Mouse (Mus musculus) spleen, embryonic (tissue): Measurements from ENCODE around the gene Snx3.

Experiments used
- CTCF ChIA-PET: fragments of 350-600 bp; sonication (Branson Sonifier 250); formaldehyde crosslinking; loops from one replicate; lab custom pipeline; 2022; lab: Charles Lee

Gene Snx3

GRCm38 (mm10) chr10:42501775-42502348, at the start of gene Snx3:
Snx3 (plus strand) TSS chr10:42502030.
- CTCF ChIA-PET = interaction anchor here (0.5 kb wide), 1 partner anchor 945 kb away, joined by 3 read pairs; no protein-coding TSS in a partner anchor

- CTCF ChIA-PET = interaction anchor here (0.5 kb wide), 1 partner anchor 124 kb away, joined by 7 read pairs; no protein-coding TSS in a partner anchor
Observed at GRCm38 (mm10) chr10:42454266-42454665, 47.6 kb upstream of the Snx3 start.

GRCm38 (mm10) chr10:42454690-42455089, 47.1 kb upstream of the Snx3 start:
- CTCF ChIA-PET = no interaction called here

- CTCF ChIA-PET = no interaction called here
Observed at GRCm38 (mm10) chr10:42455981-42456380, 45.8 kb upstream of the Snx3 start.

GRCm38 (mm10) chr10:42457557-42458191, 44.2 kb upstream of the Snx3 start:
- CTCF ChIA-PET = no interaction called here

- CTCF ChIA-PET = no interaction called here
Observed at GRCm38 (mm10) chr10:42464224-42464623, 37.6 kb upstream of the Snx3 start.

GRCm38 (mm10) chr10:42464805-42465204, 37.0 kb upstream of the Snx3 start:
- CTCF ChIA-PET = no interaction called here

- CTCF ChIA-PET = interaction anchor here (0.6 to 0.7 kb wide), 2 partner anchors 399 to 1523 kb away, joined by 3 read pairs; no protein-coding TSS in a partner anchor
Observed at GRCm38 (mm10) chr10:42474946-42475514, 26.8 kb upstream of the Snx3 start.

GRCm38 (mm10) chr10:42476774-42477475, 24.9 kb upstream of the Snx3 start:
- CTCF ChIA-PET = interaction anchor here (0.7 to 0.9 kb wide), 2 partner anchors 30 to 46 kb away, joined by 6 read pairs; no protein-coding TSS in a partner anchor

- CTCF ChIA-PET = interaction anchor here (0.6 to 0.9 kb wide), 2 partner anchors 47 to 65 kb away, joined by 3 to 6 read pairs; no protein-coding TSS in a partner anchor
Observed at GRCm38 (mm10) chr10:42477550-42478340, 24.1 kb upstream of the Snx3 start.

- CTCF ChIA-PET = interaction anchor here (0.6 kb wide), 1 partner anchor 66 kb away, joined by 3 read pairs; no protein-coding TSS in a partner anchor
Observed at GRCm38 (mm10) chr10:42478341-42478720, 23.5 kb upstream of the Snx3 start, which contains the start of gene Afg1l. Afg1l (minus strand) TSS chr10:42478565.

GRCm38 (mm10) chr10:42480719-42481118, 21.1 kb upstream of the Snx3 start:
- CTCF ChIA-PET = interaction anchor here (0.5 to 0.7 kb wide), 2 partner anchors 38 to 962 kb away, joined by 3 to 11 read pairs; partner anchors contain the start of gene Cd164

GRCm38 (mm10) chr10:42488606-42489296, 13.1 kb upstream of the Snx3 start:
- CTCF ChIA-PET = no interaction called here

- CTCF ChIA-PET = no interaction called here
Observed at GRCm38 (mm10) chr10:42491158-42491557, 10.7 kb upstream of the Snx3 start.

GRCm38 (mm10) chr10:42492027-42492771, 9.6 kb upstream of the Snx3 start:
- CTCF ChIA-PET = no interaction called here

GRCm38 (mm10) chr10:42493000-42493399, 8.8 kb upstream of the Snx3 start:
- CTCF ChIA-PET = no interaction called here

GRCm38 (mm10) chr10:42500611-42501010, 1.2 kb upstream of the Snx3 start:
- CTCF ChIA-PET = no interaction called here

- CTCF ChIA-PET = no interaction called here
Observed at GRCm38 (mm10) chr10:42501161-42501560, 669 bp upstream of the Snx3 start.

- CTCF ChIA-PET = interaction anchor here (0.5 to 0.7 kb wide), 5 partner anchors 101 to 1814 kb away, joined by 3 to 14 read pairs (median 5); no protein-coding TSS in a partner anchor
Observed at GRCm38 (mm10) chr10:42502349-42503111, 700 bp downstream of the Snx3 start.
